Mouse (Mus musculus): ENCODE measurements around the gene Spata31d1d. TPM values are rescaled to one million over a fixed set of nuclear protein-coding genes. Genes with fewer than 3 reads are reported as not detected.

Gene Spata31d1d
- polyA plus RNA-seq, 1 experiment from 2014 or later = not detected

Other genes with a start within 250 kb of the Spata31d1d start
- gene Agtpbp1, start 146.5 kb downstream of the Spata31d1d start, polyA plus RNA-seq (2016; fragmentation: Nextera tagmentation; extraction: Ambion mirVana) = 29.5 and 30.4 TPM in 2 replicates
- 128 and 136 TPM in 2 replicates for gene Naa35, start 146.5 kb downstream of the Spata31d1d start, polyA plus RNA-seq (2016; fragmentation: Nextera tagmentation; extraction: Ambion mirVana)
- gene Golm1, start 55.9 kb downstream of the Spata31d1d start, polyA plus RNA-seq (2016; fragmentation: Nextera tagmentation; extraction: Ambion mirVana) = 122 and 134 TPM in 2 replicates
- not detected in 2 replicates for gene 4921517D22Rik, start 37.6 kb downstream of the Spata31d1d start, polyA plus RNA-seq (2016; fragmentation: Nextera tagmentation; extraction: Ambion mirVana)
- gene Spata31d1a, start 21.4 kb downstream of the Spata31d1d start, polyA plus RNA-seq (2016; fragmentation: Nextera tagmentation; extraction: Ambion mirVana) = 0.05 TPM in 2 replicates
- 0.07 TPM in 1 of 2 replicates, not detected in the other for gene Spata31d1b, start 19.5 kb downstream of the Spata31d1d start, polyA plus RNA-seq (2016; fragmentation: Nextera tagmentation; extraction: Ambion mirVana)
- 0.20 TPM in 1 of 2 replicates, not detected in the other for gene 1700014D04Rik, start 15.0 kb upstream of the Spata31d1d start, polyA plus RNA-seq (2016; fragmentation: Nextera tagmentation; extraction: Ambion mirVana)
- gene Isca1, start 38.1 kb upstream of the Spata31d1d start, polyA plus RNA-seq (2016; fragmentation: Nextera tagmentation; extraction: Ambion mirVana) = 118 and 131 TPM in 2 replicates
- not detected in 2 replicates for gene Gm49354, start 50.5 kb upstream of the Spata31d1d start, polyA plus RNA-seq (2016; fragmentation: Nextera tagmentation; extraction: Ambion mirVana)
- 62.8 and 66.7 TPM in 2 replicates for gene Tut7, start 91.4 kb upstream of the Spata31d1d start, polyA plus RNA-seq (2016; fragmentation: Nextera tagmentation; extraction: Ambion mirVana)